Comparison of ENCODE assay signal across 21 mouse cellular contexts in the genomic region with DNA sequence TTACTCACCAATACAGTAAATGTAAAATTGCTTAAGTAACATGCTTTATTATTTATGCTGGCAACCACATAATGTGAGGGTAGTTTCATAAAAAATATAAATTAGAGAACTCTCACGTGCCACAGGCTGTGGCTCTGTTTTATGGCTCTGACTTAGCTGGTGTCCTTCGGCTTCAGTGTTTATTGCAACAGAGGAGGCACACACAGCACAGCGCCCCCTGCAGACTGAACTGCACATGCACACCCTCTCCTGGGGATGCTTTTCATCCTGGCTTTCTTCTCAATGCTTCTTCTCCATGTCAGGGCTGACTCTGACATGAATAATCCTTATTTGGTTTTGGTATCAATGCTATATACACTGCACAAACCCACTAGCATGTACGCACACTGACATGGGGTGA.
DNase-seq lines count a peak whose midpoint lies in the region; TF ChIP-seq lines count a peak whose summit lies in the region.
"Had no signal": no experiment of that assay in that cellular context is flagged by ENCODE, and none has a peak within 500 bp of the region (broad histone marks: within the 10 kb centered on the region; RNA-seq: fewer than 3 reads in every experiment).

No protein-coding gene starts in this region.

- peak; percentile 61 for TF ChIP-seq CTCF in layer of hippocampus, adult 2 months (conservative IDR thresholded peaks at IDR 0.05)

- no peak for DNase-seq in layer of hippocampus, adult 2 months (ENCODE audit: low spot score in 2 of 2)
- DNase-seq in layer of hippocampus, adult 9-11 months: no peak
- peak; percentile 6 for DNase-seq in thymus, postnatal 4 days
- no peak for DNase-seq in thymus, postnatal 0 days (ENCODE audit: low spot score)
- DNase-seq in ZHBTc4 (ENCODE audit: low read depth, low spot score): peak; percentile 37
- peak; percentile 5 for DNase-seq in testis, postnatal 14 days (ENCODE audit: low spot score)
- DNase-seq in gastrocnemius, postnatal 4 days (ENCODE audit: low spot score in 2 of 2): no peak
- no peak for DNase-seq in urinary bladder, postnatal 25 days (ENCODE audit: low spot score)
- DNase-seq: cerebellum, adult 11 months; cerebellum, postnatal 36 days; heart, adult 11 months; heart, postnatal 4 days; kidney, adult 18-20 months; kidney, postnatal 4 days; lung, postnatal 36 days; retina, postnatal 1 day; thymus, postnatal 25 days had no signal

- H3K27ac ChIP-seq in layer of hippocampus, adult 2 months: no peak overlapping the region
- H3K27ac ChIP-seq: embryonic facial prominence, embryonic 10.5 days; forebrain, embryonic 15.5 days; limb, embryonic 12.5 days had no signal

- H3K4me3 ChIP-seq in layer of hippocampus, adult 2 months: no peak overlapping the region
- H3K4me3 ChIP-seq: embryonic facial prominence, embryonic 10.5 days; erythroblast, embryonic 14.5 days; forebrain, embryonic 15.5 days; limb, embryonic 12.5 days had no signal

Comparison
In these comparisons a context has a peak if more than half of its experiments do, and no peak if none do; other contexts are left out.
1. DNase-seq: peak in thymus, postnatal 4 days (single experiment), ZHBTc4 (single experiment) and testis, postnatal 14 days (single experiment); none in layer of hippocampus, adult 2 months (0 of 2), layer of hippocampus, adult 9-11 months (single experiment), thymus, postnatal 0 days (single experiment), gastrocnemius, postnatal 4 days (0 of 2) and urinary bladder, postnatal 25 days (single experiment).